Mouse (Mus musculus) gastrocnemius, adult 8-10 months (tissue): Measurements from ENCODE around the gene Col6a3. TPM values are rescaled to one million over a fixed set of nuclear protein-coding genes. Genes with fewer than 3 reads are reported as not detected.

Source experiments
- DNase-seq, 2 experiments: peaks; one replicate each; pipeline ENCODE4 v3.0.0; 2022; ENCODE audit warnings: low spot score in 2 of 2
- total RNA-seq, 4 experiments: library from RNA; stranded (reverse); gene quantifications; 2 replicates each; pipeline ENCODE4 v1.2.4; 2022

Gene Col6a3
- 10 to 100 TPM; 12.8 to 21.0 (median 16.7) TPM for total RNA-seq

DNA sequence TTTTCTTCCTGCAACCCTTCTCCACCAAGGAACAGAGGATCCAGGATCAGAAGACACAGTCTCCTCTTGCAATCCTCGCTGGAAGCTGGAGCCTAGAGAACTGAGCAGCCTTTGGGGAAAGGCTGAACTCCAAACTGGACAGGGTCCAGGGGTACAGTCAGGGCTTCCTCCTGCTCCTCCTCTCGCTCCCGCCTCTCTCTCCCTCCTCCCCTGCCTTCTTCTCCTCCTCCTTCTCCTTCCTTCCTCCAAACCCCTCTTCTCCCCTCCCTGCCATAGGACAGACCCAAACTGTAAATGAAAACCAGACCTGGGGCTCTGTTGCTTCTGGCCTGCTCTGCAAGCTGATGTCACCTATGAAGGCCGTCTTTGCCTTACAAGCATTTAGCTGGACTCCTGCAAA lies at the start of gene Col6a3:
Col6a3 (minus strand) TSS at position 136 of the 400 bp plus-strand sequence.
- DNase-seq, result peak; percentile 51

DNA sequence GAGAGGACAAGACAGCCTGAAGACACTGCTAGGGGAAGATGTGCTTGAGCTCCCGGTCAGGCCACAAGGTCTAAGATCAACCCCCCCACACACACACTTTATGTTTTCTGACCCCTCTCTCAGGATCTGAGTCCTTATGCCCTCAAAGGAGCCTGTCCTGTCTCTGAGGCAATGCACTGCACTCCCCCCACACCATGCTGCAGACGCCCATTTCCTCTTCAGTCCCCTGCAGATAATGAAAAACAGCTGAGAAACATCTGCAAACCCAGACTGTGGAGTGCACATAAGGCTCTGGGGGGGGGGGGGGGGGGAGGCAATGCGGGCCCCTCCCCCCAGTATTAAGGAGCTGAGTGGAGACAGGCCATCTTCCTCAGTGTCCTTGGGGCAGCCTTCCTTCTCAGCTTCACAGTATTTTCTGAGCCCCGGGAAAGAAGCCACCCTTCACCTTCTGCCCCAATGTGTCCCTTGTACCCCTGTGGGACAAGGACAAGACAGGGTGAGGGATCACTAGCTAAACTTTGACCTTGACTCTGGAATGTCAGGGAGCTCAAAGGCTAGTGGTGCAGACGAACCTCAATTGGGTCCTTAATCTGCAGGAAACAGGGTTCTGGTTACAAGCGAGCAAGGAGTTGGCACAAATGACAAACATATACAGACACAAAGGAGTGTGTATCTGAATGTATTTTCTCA lies 42.1 kb upstream of the Col6a3 start:
- no peak for DNase-seq

GRCm38 (mm10) chr1:90876486-90877270 lies 32.9 kb upstream of the Col6a3 start:
- DNase-seq, result no peak

DNA sequence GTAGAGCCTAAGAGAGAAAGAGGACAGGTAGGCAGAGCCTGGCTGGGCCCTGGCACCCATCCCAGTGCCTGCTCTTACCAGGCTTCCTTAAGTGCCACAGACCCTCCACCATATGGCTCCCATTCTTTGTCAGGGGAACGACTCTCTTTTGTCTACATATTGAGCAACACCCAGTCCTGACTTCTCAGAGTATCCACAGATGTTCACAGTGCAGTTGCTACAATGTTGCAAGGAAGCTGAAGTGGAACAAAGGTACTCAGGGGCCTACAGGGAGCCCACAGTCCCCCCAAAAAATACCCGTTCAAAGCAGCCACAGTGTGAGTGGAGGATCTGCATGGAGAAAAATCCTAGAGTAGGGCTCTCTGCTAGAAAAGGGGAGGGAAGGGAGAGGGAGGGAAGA lies 32.2 kb upstream of the Col6a3 start:
- DNase-seq, result no peak

DNA sequence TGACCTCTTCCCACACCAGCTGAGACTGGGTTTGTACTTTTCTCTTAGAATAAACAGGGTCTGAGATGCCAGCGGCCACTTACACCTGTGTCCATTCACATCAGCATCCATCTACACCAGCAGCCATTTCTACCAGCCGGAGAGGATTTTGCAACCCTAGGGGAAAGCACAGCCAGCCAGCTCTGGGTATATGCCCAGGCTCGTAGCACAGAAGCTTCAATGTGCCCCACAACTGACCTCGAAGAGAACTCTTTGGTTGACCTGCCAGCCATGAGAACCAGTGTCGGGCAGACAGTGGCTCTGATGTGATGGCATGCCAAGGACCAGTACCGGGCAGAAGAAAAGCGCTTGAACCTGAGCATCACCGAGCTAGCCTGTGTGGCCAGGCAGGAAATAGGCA lies 31.6 kb upstream of the Col6a3 start:
- no peak for DNase-seq

DNA sequence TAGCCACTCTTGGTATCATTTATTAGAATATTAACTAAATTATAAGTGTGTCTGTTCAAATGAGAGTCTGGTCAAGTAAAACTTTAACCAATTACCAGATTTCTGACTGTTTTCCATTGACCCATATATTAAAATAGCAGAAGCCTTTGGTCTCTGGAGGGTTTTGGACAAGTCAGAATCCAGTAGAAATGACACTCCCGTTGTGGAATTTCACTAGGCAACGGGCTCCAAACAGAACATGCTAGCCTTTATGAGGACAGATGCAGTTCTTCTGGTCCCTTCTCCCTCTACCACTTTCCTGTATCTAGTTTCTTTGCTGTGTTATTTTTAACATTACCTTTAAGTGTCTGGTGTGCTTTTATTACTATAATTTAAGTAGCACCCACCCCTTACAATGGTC lies 26.8 kb upstream of the Col6a3 start:
- DNase-seq, result no peak

- no peak for DNase-seq
Observed at GRCm38 (mm10) chr1:90866734-90867133, 23.0 kb upstream of the Col6a3 start.

- no peak for DNase-seq
Observed at GRCm38 (mm10) chr1:90855880-90856279, 12.1 kb upstream of the Col6a3 start.

DNA sequence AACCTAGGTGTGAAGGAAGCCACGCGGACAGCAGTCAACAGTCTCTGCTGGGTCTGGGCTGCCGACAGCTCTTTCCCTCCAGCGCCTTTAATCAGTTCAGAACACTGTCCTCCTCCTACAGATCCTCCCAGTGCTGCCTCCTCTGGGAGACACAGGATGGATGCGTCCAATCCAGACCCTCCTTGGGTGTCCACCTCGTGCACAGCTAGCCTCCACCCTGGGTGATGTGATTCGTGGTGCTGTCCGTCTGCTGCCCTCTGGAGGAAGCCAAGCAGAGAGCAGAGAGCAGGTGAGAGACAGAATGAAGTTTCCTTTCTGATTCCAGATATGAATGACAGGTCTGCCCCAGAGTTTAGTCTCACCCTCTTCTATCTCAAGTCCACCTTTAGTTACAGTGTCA lies 6.1 kb upstream of the Col6a3 start:
- peak in 1 of 2 experiments; percentile 32 for DNase-seq

- DNase-seq, result no peak
Observed at GRCm38 (mm10) chr1:90845206-90845605, 1.4 kb upstream of the Col6a3 start.

GRCm38 (mm10) chr1:90842789-90843587 lies 783 bp downstream of the Col6a3 start:
- DNase-seq, result peak; percentile 57 to 67

DNA sequence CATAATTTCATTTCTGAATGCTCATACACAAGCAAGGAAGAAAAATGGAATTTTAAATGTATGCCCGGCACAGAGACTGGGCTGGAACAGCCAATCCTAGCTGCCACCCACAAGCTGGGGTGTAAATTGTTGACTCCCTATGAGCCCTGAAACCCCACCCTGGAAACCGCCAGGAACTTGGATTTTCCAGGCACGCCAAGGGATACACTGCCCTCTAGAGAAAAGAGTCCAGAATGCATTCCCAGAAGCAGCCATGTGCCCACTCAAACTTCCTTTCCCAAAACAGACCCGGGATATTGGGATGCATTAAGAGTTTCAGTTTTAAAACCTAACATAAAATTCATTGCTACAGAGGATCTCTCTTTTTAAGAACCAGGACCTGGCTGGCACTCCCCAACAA lies 3.5 kb downstream of the Col6a3 start:
- DNase-seq, result peak; percentile 33 to 45

DNA sequence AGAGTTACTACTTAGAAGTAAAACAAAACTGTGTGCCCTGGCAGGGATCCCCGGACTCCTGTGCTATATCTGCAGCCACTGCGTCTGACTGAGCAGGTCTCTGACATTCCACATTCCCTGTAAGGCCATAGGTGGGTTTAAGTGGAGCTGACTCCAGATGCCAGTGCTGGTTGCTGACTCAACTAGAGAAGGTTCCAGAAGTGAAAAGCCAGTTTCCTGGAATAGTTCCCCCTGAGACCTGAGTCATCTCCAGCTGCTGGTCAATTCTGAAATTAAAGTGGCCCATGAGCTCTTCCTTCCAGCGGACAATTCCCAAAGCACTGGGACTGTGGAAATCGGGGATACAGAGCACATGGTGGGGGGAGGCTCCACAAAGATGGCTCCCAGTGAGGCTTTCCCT lies 5.1 kb downstream of the Col6a3 start:
- DNase-seq, result peak; percentile 64 to 73

- DNase-seq, result peak; percentile 47 to 68
Observed at GRCm38 (mm10) chr1:90838221-90838620, 5.5 kb downstream of the Col6a3 start.

- no peak for DNase-seq
Observed at GRCm38 (mm10) chr1:90836178-90836740, 7.5 kb downstream of the Col6a3 start.

DNA sequence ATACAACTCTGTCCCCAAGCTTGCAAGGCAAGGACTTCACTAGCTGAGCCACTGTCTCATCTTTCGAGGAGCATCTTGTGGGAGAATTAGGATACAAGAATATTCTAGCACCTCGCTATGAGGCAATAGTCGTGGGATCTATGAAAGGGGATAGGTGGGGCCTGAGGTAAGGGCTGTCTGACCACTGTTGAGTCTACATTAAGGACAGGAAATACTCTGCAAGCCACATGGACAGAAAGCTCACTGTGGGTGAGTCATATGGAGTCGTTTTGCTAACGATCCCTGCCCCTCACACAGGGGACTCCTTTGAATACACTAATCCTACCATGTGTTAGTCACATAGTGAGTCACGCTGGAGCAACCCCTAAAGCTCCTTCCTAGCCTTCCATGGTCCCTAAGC lies 9.1 kb downstream of the Col6a3 start:
- no peak for DNase-seq

GRCm38 (mm10) chr1:90830006-90830405 lies 13.8 kb downstream of the Col6a3 start:
- DNase-seq, result no peak

DNA sequence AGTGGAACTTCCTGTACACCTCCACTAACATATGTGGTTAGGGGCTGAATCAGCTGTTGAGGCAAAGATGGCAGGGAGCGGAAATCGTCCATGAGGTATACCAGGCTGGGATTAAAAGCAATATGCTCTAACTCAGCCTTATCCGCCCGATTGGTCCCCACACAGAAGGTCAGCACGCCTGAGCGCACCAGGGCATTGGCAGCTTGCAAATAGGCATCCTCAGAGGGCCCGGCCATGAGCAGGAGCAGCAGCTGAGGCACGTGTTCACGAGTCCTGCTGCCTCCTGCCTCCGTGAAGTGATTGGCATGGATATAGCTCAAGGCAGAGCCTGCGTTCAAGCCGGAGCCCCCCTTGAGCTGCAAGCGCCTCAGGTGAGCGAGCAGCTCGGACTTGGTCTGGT lies 30.5 kb downstream of the Col6a3 start:
- DNase-seq, result no peak

- no peak for DNase-seq
Observed at GRCm38 (mm10) chr1:90808930-90809329, 34.8 kb downstream of the Col6a3 start.

DNA sequence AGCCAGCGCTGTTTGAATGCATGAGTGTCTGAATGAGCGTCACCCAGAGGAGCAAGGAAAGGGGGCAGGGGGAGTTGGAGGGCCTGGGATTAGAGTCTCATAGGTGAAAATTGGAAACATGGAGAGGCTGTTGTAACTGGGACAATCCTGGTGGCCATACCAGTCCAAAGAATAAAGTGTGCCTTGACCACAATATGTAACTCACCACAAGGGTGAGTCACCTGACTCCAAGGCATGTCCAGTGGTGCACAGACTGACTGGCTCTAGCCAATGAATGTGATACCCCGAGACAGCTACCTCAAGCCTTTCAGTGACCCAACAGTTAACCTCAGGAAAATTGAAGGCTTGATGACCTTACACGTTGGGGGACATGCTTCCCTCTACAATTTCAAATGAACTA lies 40.7 kb downstream of the Col6a3 start:
- DNase-seq, result no peak

- DNase-seq, result no peak
Observed at GRCm38 (mm10) chr1:90801067-90801466, 42.7 kb downstream of the Col6a3 start.

GRCm38 (mm10) chr1:90800466-90800865 lies 43.3 kb downstream of the Col6a3 start:
- DNase-seq, result no peak
